Mouse (Mus musculus) spleen, adult 2 months (tissue): ENCODE results near the gene Gdf1. TPM values are rescaled to one million over a fixed set of nuclear protein-coding genes. Genes with fewer than 3 reads are reported as not detected.

Source experiments
- DNase-seq, 2 experiments: peaks; one replicate each; pipeline versions ENCODE4 v3.0.0 to v3.0.0-alpha.2; 2012 to 2021; ENCODE audit warnings: low spot score in 2 of 2, low read depth in 1 of 2
- H3K27ac ChIP-seq: fragments of 200-500 bp; 2 replicates; pipeline ENCODE4 v1.5.1; 2012; ENCODE audit warnings: low read length, inconsistent platforms; ENCODE audit not compliant: insufficient read depth
- H3K27me3 ChIP-seq: fragments of 200-500 bp; 2 replicates; pipeline ENCODE4 v1.6.1; 2012; ENCODE audit warnings: mild to moderate bottlenecking, moderate library complexity, low read length, inconsistent platforms; ENCODE audit not compliant: control insufficient read depth, insufficient read depth
- H3K36me3 ChIP-seq: fragments of 200-500 bp; 2 replicates; pipeline ENCODE4 v1.6.1; 2012; ENCODE audit warnings: mild to moderate bottlenecking, low read length, inconsistent platforms; ENCODE audit not compliant: control insufficient read depth, insufficient read depth
- H3K4me1 ChIP-seq: fragments of 200-500 bp; 2 replicates; pipeline ENCODE4 v1.6.1; 2011; ENCODE audit warnings: inconsistent platforms; ENCODE audit not compliant: control insufficient read depth, insufficient read depth, insufficient read length
- H3K4me3 ChIP-seq: fragments of 200-500 bp; 2 replicates; pipeline ENCODE4 v1.5.1; 2011; ENCODE audit warnings: mild to moderate bottlenecking, inconsistent platforms; ENCODE audit not compliant: insufficient read depth, insufficient read length; ENCODE audit errors: extremely low read depth
- CTCF ChIP-seq: fragments of 200-500 bp; IDR thresholded peaks from 2 replicates; pipeline ENCODE4 v1.5.1; 2011; ENCODE audit warnings: mild to moderate bottlenecking, inconsistent platforms; ENCODE audit not compliant: insufficient read depth, insufficient read length, insufficient replicate concordance; ENCODE audit errors: extremely low read depth
- POLR2A ChIP-seq: fragments of 200-500 bp; IDR thresholded peaks from 2 replicates; pipeline ENCODE4 v1.6.1; 2011; ENCODE audit warnings: low read depth, low read length, inconsistent platforms
- WGBS: fragments of 180-500 bp; shearing (Covaris S2); methylation state at CpG from one replicate; pipeline ENCODE4 v1.1.7; 2018; 5-methylcytosine and 5-hydroxymethylcytosine counted together
- polyA plus RNA-seq: library from polyadenylated mRNA; depleted of rRNA; stranded (reverse); fragments of >200 nt; gene quantifications from 2 replicates; pipeline ENCODE4 v1.2.3, GENCODE M21; 2012

Gene Gdf1
- polyA plus RNA-seq, 1 experiment = 0.40 TPM

DNA sequence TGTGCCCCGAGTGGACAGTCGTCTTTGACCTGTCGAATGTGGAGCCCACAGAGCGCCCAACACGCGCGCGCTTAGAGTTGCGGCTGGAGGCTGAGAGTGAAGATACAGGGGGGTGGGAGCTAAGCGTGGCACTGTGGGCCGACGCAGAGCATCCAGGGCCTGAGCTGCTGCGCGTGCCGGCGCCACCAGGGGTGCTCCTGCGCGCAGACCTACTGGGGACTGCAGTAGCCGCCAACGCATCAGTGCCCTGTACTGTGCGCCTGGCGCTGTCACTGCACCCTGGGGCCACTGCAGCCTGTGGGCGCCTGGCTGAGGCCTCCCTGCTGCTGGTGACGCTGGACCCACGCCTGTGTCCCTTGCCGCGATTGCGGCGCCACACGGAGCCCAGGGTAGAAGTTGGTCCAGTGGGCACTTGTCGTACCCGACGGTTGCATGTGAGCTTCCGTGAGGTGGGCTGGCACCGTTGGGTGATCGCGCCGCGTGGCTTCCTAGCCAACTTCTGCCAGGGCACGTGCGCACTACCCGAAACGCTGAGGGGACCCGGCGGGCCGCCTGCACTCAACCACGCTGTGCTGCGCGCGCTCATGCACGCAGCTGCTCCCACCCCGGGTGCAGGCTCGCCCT, 1.2 kb downstream of the Gdf1 start:
- peaks cover 46% of the 10 kb centered on the region for H3K36me3 ChIP-seq
- no peak for DNase-seq
- no peak overlapping the region for H3K27ac ChIP-seq
- H3K4me1 ChIP-seq = no peaks in the 10 kb centered on the region
- TF ChIP-seq POLR2A (no peak), CTCF (no peak)
- H3K27me3 ChIP-seq = no peaks in the 10 kb centered on the region
- no peak overlapping the region for H3K4me3 ChIP-seq
- WGBS = 86% methylated on average over 53 of the region's 53 CpGs

DNA sequence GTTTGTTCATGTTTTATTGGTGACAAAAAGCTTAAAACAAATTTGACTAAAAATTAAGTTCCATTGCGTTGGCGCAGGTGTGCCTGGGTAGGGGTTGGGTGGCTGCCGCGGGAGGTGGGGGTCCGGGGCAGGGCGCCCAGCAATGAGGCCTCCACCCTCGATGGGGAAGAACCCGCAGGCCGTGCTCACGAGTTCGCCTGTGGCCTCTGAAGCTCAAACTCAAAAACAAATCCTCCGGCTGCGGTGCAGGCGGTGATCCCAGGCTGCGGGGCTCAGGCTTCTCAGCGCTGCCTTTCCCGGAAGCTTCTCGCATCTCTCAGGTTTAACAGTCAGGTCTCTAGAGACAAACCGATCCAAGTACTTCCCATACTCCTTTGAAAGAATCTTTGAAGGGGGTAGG, 1.9 kb downstream of the Gdf1 start:
- no peak overlapping the region for H3K27ac ChIP-seq
- no peaks in the 10 kb centered on the region for H3K27me3 ChIP-seq
- TF ChIP-seq POLR2A (no peak), CTCF (no peak)
- H3K4me1 ChIP-seq = no peaks in the 10 kb centered on the region
- WGBS = 97% methylated on average over 19 of the region's 19 CpGs
- H3K36me3 ChIP-seq = peaks cover 50% of the 10 kb centered on the region
- no peak for DNase-seq
- no peak overlapping the region for H3K4me3 ChIP-seq

DNA sequence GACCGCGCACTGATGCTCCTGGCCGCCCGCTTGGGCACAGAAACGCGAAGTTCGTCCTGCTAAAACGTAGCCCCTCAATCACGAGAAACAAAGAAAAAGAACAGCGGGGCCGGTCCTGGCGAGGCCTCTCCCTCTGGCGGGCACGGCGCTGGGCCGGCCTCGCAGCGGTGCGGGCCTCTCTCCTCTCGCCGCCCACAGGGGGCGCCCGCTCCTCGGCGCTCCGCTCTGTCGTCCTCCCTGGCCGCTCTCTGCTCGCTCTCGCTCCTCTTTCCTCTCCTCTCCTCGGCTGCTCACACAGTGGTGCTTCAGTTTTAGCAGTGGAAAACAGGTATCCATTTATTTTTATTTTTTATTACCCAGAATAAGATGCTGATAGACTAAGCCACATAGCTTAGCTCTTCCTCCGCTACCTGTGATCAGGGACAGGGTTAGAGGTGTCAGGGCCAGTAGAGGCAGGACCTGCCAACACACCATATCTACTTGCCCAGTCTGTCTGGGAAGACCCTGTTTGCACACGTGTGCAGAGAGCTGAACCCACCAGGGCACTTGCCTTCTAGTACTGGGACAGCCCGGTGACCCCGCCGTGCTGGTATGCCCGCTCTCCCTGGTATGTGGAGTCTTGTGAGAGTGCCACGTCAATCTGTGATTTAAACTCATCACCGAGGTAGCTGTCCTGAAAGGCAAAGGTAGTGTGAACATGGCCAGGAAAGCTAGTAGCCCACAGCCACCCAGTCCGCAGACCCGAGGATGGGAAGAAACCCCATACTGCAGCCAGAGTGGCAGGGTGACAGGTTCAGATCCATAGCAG, 2.7 kb downstream of the Gdf1 start:
- DNase-seq = no peak
- 82% methylated on average over 41 of the region's 41 CpGs for WGBS
- no peak for TF ChIP-seq CTCF
- no peak for TF ChIP-seq POLR2A
- Histone ChIP-seq H3K27ac (no peak overlapping the region), H3K4me1 (no peaks in the 10 kb centered on the region), H3K36me3 (peaks cover 57% of the 10 kb centered on the region), H3K27me3 (no peaks in the 10 kb centered on the region), H3K4me3 (no peak overlapping the region)

DNA sequence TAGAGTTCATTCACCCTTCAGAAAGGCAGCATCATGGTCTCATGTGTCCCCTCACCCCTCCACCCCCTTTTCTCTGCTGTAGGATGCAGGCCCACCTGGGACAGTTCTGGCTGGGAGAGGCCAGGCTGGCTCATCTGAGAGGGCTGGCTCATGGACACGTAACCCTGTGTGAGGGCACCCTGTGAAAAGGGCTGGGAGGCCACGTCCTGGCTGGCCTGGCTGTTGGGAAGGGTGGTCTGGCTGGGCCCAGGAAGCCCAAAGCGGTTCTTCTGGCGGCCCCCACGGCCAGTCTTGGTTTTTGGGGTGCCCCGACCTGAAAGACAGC, 3.2 kb downstream of the Gdf1 start:
- Histone ChIP-seq H3K4me1 (no peaks in the 10 kb centered on the region), H3K4me3 (no peak overlapping the region), H3K36me3 (peaks cover 63% of the 10 kb centered on the region), H3K27me3 (no peaks in the 10 kb centered on the region), H3K27ac (no peak overlapping the region)
- no peak for DNase-seq
- TF ChIP-seq POLR2A (no peak), CTCF (no peak)
- 93% methylated on average over 6 of the region's 6 CpGs for whole genome bisulfite sequencing

DNA sequence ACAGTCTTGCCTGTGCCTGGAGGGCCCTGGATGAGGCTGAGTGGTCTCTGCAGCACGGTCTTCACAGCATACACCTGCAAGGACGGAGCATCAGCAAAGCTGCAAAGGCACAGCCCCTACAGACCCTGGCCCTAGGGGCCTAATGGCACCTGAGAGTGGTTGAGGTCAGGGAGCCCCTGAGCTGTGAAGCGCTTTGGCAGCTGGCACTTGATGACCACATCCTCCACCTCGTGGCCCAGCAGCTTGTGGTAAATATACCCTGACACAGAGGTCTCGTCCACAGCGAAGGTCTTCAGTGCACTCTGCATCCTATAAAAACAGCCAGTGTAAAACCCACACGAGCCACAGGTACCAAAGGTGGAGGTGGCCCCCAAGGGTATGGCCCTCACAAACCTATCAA, 9.3 kb downstream of the Gdf1 start:
- H3K4me3 ChIP-seq = no peak overlapping the region
- H3K4me1 ChIP-seq = no peaks in the 10 kb centered on the region; the same call in 1 of the 2 replicates
- no peak for DNase-seq
- 79% methylated on average over 7 of the region's 7 CpGs for WGBS
- H3K27ac ChIP-seq = no peak overlapping the region
- TF ChIP-seq CTCF (no peak), POLR2A (no peak)
- no peaks in the 10 kb centered on the region for H3K27me3 ChIP-seq
- H3K36me3 ChIP-seq = peaks cover 71% of the 10 kb centered on the region

DNA sequence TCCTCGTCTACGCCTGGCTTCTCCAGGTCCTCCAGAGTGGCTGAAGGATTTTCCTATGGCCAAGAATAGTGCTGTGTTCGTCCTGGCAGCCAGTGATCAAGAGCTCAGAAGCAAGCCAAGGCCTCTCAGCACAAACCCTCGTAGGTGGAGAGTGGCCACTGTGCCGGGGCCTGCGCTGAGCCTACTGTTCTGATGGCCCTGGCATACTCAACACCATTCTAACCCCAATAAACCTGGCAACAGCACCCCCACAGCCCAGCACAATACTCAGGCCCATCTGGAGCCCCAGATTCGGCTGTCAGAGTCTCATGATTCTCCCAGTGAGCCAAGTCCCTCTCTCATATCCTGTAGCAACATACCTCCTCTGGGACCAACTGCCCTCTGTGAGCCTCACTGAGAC, 11.0 kb downstream of the Gdf1 start:
- Histone ChIP-seq H3K4me1 (no peaks in the 10 kb centered on the region; the same call in 1 of the 2 replicates), H3K27me3 (no peaks in the 10 kb centered on the region), H3K4me3 (no peak overlapping the region), H3K36me3 (peaks cover 55% of the 10 kb centered on the region), H3K27ac (no peak overlapping the region)
- 92% methylated on average over 7 of the region's 7 CpGs for WGBS
- no peak for TF ChIP-seq CTCF
- DNase-seq = no peak

DNA sequence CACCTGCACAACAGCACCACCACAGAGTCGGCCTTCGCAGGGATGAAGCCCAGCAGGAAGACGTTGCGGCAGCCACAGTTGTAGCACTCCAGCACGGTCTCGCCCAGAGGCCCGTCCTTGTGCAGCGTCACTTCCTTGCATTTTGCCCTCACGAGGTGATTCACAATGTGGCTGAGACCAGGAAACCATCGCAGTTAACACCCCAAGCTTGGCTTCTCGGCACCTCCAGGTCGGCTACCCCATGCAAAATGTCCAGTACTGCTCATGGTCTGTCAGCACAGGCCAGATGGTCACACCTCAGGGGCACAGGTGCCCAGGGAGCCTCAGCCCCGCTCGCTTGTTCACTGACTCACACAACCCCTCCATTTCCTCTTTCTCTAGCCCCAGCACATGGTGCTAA, 12.4 kb downstream of the Gdf1 start:
- no peak for TF ChIP-seq POLR2A
- no peak for TF ChIP-seq CTCF
- no peak overlapping the region for H3K4me3 ChIP-seq
- 52% methylated on average over 14 of the region's 14 CpGs for WGBS
- H3K27ac ChIP-seq = no peak overlapping the region
- H3K4me1 ChIP-seq = no peaks in the 10 kb centered on the region; the same call in 1 of the 2 replicates
- DNase-seq = no peak
- peaks cover 47% of the 10 kb centered on the region for H3K36me3 ChIP-seq
- H3K27me3 ChIP-seq = no peaks in the 10 kb centered on the region
